Mouse (Mus musculus): ENCODE measurements around the gene Spin2e. TPM values are rescaled to one million over a fixed set of nuclear protein-coding genes. Genes with fewer than 3 reads are reported as not detected.
"Not testable (repeated sequence)": the region's sequence is repeated elsewhere in the genome, so short reads cannot be mapped to it uniquely, and the experiment has no call there.

The Spin2e gene
- not detected in 2 replicates for polyA plus RNA-seq (2016; fragmentation: Nextera tagmentation; extraction: Ambion mirVana)

- not testable (repeated sequence) for H3K27ac ChIP-seq; H3K4me2 ChIP-seq (replicated peaks); H3K9ac ChIP-seq; H3K36me3 ChIP-seq; ATAC-seq (ENCODE audit: low FRiP score, low read depth); H3K9me3 ChIP-seq; H3K27me3 ChIP-seq (replicated peaks); H3K4me1 ChIP-seq; H3K4me3 ChIP-seq
- WGBS, result 66% methylated on average over 2 of the region's 2 CpGs
Measured at GRCm38 (mm10) chrX:31618820-31619219, at the start of gene Spin2e. TSS of gene Spin2e (minus strand) at chrX:31618920.

GRCm38 (mm10) chrX:31574183-31574582 lies 44.5 kb downstream of the Spin2e start, which contains the start of gene Gm21883:
TSS of gene Gm21883 (minus strand) at chrX:31574283.
- not testable (repeated sequence) for H3K9me3 ChIP-seq; H3K36me3 ChIP-seq; H3K27me3 ChIP-seq (replicated peaks); H3K4me1 ChIP-seq; ATAC-seq (ENCODE audit: low FRiP score, low read depth); H3K4me2 ChIP-seq (replicated peaks); H3K27ac ChIP-seq; H3K4me3 ChIP-seq; H3K9ac ChIP-seq
- WGBS, result no CpG with 5 or more reads among the region's 1 CpGs

Other genes starting within 250 kb of the Spin2e start
- gene Btbd35f19, start 235.0 kb downstream of the Spin2e start, polyA plus RNA-seq (2016; fragmentation: Nextera tagmentation; extraction: Ambion mirVana), result not detected in 2 replicates
- not detected in 2 replicates for gene Gm21883, start 44.6 kb downstream of the Spin2e start, polyA plus RNA-seq (2016; fragmentation: Nextera tagmentation; extraction: Ambion mirVana)
- not detected in 2 replicates for gene Btbd35f25, start 98.2 kb upstream of the Spin2e start, polyA plus RNA-seq (2016; fragmentation: Nextera tagmentation; extraction: Ambion mirVana)

Data from neural tube, embryonic 12.5 days (tissue).